Mouse (Mus musculus) megakaryocyte-erythroid progenitor cell, adult 5-6 weeks (primary cell): ENCODE results near the gene Rps6ka5. TPM values are rescaled to one million over a fixed set of nuclear protein-coding genes. Genes with fewer than 3 reads are reported as not detected.

ENCODE experiments used
- ATAC-seq: replicated peaks from 2 replicates; pipeline ENCODE4 v1.8.0; 2016; ENCODE audit warnings: mild to moderate bottlenecking, inconsistent platforms; ENCODE audit not compliant: severe bottlenecking, poor library complexity, low FRiP score, low TSS enrichment
- total RNA-seq, 2 experiments: library from RNA; stranded (forward) in 1 of 2; stranded (reverse) in 1 of 2; fragments of 200-1000, 215-1000 nt in 1 of 2; fragments of >200 nt in 1 of 2; fragmentation: Nextera tagmentation in 1 of 2; gene quantifications; 2 replicates each; pipeline ENCODE4 v1.2.3; 2014 to 2017

Rps6ka5 gene
- total RNA-seq, 2 experiments from 2014 or later: 11.5 to 20.8 TPM

DNA sequence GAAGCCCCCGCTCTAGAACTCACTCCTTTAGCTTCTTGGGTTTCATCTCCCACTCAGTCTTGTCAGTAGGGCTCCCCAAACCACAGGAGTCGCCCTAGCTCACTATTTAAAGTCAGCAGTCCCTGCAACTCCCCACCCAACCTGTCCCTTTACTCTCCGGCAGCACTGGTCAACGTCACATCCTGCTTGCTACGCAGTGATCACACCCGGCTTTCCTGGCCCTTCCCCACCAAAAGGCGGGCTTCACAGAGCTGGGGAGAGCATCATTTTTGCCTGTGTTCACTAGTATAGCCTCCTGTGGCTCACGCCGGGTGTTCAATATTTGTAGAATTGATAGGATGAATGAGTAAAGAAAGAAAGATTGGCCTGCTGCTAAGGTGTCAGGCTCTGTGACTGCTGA is 209.4 kb downstream of the Rps6ka5 start:
- ATAC-seq: no peak

- ATAC-seq: no peak
Observed at GRCm38 (mm10) chr12:100516161-100516838, 210.5 kb downstream of the Rps6ka5 start.

DNA sequence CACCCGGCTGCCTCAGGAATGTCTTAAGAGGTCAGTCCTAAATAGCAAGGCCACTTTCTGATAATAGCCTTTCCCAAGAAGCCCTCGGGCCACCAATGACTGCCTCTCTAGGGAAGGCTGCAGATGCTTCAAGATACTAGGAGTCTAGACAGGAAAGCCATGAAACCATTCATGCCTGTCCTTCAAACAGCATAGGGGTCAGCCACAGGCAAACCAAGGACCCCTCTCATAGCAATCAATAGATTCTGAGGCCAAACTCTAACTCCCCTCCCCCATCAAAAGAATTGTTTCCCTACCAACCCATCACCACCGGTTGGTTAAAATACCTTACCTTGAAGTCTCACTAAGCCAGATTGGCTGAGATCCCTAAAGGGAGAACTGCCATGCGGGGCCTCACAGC is 211.3 kb downstream of the Rps6ka5 start:
- ATAC-seq: no peak

DNA sequence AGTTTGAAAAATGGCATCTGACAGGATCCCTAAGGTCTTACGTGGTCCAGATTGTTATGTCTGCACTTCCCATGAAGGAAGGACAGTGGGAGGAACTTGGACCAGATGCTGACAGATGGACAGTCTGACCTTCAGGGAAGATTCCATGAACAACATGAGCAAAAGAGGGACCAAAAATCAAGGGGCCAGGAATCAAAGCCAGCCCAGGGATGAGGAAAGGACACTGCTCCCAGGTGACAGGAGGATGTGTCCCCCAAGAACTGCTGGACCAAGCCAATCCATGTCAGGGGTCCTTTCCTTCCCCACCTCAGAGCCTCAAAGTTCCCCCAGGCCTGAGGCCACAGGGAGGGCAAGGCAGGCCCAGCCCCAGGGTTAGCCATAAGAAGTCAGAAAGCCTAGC is 212.2 kb downstream of the Rps6ka5 start:
- ATAC-seq: no peak

- ATAC-seq: no peak
Observed at GRCm38 (mm10) chr12:100513131-100513530, 213.7 kb downstream of the Rps6ka5 start.

- no peak for ATAC-seq
Observed at GRCm38 (mm10) chr12:100512641-100513040, 214.1 kb downstream of the Rps6ka5 start.

- no peak for ATAC-seq
Observed at GRCm38 (mm10) chr12:100509615-100510282, 217.0 kb downstream of the Rps6ka5 start.

DNA sequence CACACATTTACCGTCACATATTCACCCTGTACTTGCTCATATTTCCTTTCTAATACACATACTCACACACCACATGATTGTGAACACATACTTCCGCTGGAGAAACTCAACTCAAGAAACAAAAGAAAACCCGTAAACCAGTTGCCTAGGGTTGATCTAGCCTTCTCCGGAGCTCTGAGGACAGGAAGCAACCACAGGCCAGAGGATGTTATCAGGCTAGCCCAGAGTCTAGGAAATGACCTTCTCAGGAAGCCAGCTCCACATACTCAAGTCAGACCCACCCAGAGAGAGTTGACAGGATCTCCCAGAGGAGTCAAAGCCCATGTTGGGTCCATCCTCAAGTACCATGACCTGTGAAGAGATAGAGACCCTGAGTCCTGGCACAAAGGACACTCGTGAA is 218.1 kb downstream of the Rps6ka5 start:
- ATAC-seq: peak; percentile 32

DNA sequence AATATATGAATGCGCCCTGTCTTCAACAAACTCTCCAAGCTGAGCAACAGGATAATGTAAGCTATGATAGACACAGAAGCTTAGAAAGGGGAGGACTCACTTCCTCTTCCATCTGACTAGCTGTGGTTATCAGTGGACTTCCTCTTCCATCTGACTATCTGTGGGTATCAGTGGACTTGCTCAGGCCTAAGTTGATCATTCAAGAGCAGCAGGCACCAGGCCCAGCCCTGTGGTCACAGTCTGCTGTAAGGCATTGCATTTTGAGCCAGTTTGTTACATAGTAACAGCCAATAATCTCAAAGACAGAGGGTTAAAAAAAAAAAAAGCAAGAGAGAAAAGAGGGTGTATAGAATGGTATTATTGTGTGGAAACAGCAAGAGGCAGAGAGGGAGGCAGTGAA is 221.3 kb downstream of the Rps6ka5 start:
- ATAC-seq: peak; percentile 71

GRCm38 (mm10) chr12:100504585-100504984 is 222.2 kb downstream of the Rps6ka5 start:
- ATAC-seq: no peak

DNA sequence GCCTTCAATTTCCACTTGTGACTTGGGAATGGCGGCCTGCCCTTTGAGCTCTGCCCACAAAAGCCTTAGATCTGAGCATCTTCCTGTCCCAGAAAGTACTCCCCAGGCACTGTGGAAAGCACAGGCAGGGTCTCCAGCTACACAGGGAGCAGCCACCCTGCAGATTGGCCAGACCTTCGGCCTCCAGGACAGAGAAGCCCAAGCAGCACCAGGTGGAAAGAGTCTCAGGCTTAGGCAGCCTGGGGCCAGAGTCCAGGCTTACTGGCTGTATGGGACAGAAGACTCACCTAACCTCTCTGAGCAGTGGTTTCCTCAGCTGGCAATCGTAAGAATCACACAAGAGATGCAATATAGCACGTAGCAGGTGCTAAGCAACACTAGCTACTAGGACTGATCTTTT is 223.1 kb downstream of the Rps6ka5 start:
- ATAC-seq: no peak

DNA sequence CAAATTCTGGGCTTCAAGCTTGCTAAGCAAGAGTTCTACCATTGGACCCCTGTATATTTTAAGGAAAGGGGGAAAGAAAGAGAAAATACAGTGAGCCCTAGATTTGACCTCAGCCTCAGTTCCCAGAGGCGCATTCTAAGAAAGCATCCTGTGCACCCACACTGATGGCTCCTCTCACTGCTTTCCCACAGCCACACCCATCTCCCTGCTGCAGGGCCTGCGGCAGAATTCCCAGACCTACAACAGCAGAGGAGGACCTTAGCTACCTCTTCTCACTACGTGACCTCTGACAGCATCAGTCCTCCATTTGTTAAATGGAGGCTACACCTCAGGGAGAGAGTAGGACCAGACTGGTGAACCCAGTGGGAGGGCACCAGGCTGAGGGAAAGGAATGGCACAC is 224.2 kb downstream of the Rps6ka5 start:
- ATAC-seq: no peak

DNA sequence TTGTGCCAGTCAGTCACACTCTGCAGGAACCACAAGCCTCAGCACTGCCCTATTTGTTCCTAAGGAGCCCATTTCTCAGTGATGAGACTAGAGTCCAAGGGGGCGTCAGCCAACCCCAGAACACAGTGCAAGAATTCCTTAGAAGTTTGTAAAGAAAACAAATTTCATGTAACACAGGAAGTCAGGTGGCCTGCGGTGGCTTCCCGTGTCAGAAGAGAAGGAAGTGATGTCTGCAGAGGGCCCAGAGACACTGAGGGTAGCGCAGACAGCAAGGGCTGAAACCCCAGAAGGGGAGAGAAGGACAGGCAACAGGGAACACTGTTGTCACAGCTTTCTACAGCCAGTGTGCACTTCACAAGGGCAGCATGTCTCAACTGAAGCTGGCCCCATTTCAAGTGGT is 225.5 kb downstream of the Rps6ka5 start:
- ATAC-seq: no peak

DNA sequence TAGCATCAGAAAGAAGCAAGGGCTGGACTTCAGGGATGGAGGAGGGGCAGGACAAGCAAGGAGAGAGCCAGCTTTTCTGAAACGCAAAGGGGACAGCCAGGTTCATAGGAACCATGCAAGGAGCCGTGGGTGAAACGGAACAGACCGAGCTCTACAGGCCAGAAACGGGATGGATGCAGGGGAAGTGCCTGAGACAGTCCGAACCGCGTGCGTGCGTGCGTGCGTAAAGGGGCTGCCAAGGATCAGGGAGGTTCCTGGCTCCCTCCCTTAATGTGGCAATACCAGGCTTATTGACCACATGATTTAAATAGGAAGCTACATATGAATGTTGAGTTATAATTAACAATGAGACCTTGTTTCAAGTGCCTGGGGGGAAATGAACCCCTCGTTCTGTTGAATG is 227.3 kb downstream of the Rps6ka5 start:
- no peak for ATAC-seq

Other genes starting within 250 kb of the Rps6ka5 start
- 7.9 and 9.0 TPM in 2 replicates for gene Ttc7b, start 206.2 kb downstream of the Rps6ka5 start, total RNA-seq (2014; fragmentation: Nextera tagmentation)
- 6.3 and 10.1 TPM in 2 replicates for gene Ttc7b, start 206.2 kb downstream of the Rps6ka5 start, total RNA-seq (2017)
- 1.2 and 4.7 TPM in 2 replicates for gene Dglucy, start 52.1 kb upstream of the Rps6ka5 start, total RNA-seq (2014; fragmentation: Nextera tagmentation)
- gene Dglucy, start 52.1 kb upstream of the Rps6ka5 start, total RNA-seq (2017): 2.9 and 7.4 TPM in 2 replicates
- 0.83 and 1.5 TPM in 2 replicates for gene Gpr68, start 181.2 kb upstream of the Rps6ka5 start, total RNA-seq (2014; fragmentation: Nextera tagmentation)
- gene Gpr68, start 181.2 kb upstream of the Rps6ka5 start, total RNA-seq (2017): 0.42 and 0.50 TPM in 2 replicates